Mouse (Mus musculus) lung, postnatal 25 days (tissue): ENCODE data around the gene Gys1.
"Not testable (repeated sequence)": the region's sequence is repeated elsewhere in the genome, so short reads cannot be mapped to it uniquely, and the experiment has no call there.

Source experiments
- DNase-seq: peaks from one replicate; pipeline ENCODE4 v3.0.0; 2022; ENCODE audit warnings: low spot score

Gys1 gene

DNA sequence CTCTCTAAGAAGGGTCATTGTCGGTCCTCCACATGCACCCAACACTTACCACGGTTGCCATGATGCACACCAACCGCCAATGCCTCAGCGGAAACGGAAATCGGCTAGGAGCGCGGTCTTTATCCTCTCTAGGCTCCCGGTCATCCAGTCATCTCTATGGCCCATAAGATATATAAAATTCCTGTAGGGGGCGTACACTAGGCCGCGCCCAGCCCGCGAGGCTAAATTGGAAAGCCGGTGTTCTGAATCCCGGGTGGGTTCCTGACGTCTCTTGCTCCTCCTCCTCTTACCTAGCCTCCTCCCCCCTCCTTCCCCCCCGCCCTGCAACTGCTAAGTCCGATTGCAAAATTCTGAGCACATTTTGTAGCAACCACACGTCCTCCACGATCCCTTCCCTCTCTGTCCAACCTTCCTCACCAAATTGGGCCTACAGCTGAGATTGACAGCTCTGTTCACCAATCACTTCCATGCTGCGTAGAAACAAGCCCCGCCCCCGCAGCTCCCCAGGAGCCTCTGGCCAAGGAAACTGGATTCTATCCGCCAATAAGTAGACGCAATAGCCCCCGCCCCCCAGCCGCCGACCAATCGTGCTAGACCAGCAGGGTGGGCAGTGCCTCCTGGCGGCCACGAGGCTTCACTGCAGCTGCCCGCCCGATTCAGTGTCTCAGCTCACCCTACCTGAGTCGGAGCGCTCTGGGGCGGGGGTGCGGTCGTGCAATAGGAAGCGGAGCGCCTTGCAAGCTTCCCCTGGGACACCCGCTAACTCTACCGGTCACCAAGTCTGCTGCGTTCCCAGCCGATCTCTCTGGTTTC, at the start of gene Gys1:
Gys1 (plus strand) TSS at position 642 of the 813 bp plus-strand sequence.
- DNase-seq, result peak; percentile 100

DNA sequence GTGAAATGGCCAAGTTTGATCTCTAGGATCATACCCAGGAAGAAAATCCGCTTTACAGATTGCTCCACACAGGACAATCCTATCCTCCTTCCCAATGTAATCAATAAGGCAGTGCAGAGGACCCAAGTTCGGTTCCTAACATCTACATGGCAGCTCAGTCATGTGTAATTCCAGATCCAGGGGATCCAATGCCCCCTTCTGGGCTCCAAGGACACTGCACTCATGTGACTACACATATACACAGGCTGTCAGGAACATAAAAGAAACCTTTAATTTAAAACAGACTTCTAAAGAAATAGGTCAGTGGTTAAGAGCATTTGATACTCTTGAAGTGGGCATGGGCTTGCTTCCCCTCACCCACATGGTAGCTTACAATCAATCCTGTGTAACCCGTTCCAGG, 48.6 kb upstream of the Gys1 start:
- DNase-seq, result no peak

- DNase-seq, result no peak
Observed at GRCm38 (mm10) chr7:45395129-45395541, 39.5 kb upstream of the Gys1 start.

- peak; percentile 100 for DNase-seq
Observed at GRCm38 (mm10) chr7:45395578-45396336, 38.9 kb upstream of the Gys1 start, which contains the start of gene Snrnp70. Gene Snrnp70 (minus strand): TSS chr7:45395742.

DNA sequence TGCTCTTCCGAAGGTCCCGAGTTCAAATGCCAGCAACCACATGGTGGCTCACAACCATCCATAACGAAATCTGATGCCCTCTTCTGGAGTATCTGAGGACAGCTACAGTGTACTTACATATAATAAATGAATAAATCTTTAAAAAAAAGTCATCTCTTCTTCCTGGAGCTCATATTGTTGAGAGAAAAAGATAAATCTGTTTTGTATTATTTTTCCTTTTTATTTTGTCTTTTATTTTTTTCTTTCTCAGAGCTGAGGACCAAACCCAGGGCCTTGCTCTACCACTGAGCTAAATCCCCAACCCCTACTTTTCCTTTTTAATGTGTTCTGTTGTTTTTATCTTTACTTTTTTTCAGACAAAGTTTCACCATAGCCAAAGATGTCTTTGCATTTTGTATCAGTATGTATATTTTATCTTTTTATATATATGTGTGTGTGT, 38.3 kb upstream of the Gys1 start:
- not testable (repeated sequence) for DNase-seq

DNA sequence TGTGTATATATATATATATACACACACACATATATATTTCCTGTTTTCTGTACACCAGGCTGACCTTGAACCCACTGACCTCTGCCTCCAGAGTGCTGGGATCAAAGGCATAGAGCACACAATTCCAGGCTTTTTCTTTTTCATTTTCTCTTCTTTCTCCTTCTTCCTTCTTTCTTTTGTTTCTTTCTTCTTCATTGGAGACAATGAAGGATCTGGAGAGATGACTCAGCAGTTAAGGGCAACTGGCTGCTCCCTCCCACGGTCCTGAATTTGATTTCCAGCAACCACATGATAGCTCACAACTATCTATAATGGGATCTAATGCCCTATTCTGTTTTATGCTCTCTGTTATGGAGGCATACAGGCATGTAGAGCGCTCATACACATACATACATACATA, 37.9 kb upstream of the Gys1 start:
- no peak for DNase-seq

DNA sequence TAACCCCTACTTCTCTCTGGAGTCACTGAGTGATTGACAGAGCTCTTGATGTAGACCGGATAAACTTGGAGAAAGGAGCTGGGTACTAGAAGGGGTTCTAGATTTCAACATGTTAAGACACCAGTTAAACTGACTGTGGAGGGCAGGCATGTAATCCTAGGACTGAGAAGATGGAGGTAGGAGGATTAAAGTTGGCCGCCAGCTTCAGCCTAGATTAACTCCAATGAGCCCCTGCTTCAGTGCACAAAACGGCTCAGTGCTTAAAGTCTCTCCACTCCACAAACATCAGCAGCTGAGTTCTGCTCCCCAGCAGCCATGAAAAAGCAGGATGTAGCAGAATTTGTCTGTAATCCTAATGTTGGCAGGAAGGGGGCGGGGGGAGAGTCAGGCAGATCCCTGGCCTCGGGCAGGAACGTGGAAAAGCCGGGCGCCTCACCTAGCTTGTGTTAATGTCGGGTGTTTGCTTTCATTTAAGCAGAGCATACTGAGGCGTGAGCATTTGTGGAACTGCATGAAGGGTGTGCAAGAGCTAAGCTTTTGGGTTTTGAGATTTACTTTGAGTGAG, 33.0 kb upstream of the Gys1 start:
- DNase-seq, result no peak

GRCm38 (mm10) chr7:45403532-45404261, 30.9 kb upstream of the Gys1 start:
- peak; percentile 63 for DNase-seq

DNA sequence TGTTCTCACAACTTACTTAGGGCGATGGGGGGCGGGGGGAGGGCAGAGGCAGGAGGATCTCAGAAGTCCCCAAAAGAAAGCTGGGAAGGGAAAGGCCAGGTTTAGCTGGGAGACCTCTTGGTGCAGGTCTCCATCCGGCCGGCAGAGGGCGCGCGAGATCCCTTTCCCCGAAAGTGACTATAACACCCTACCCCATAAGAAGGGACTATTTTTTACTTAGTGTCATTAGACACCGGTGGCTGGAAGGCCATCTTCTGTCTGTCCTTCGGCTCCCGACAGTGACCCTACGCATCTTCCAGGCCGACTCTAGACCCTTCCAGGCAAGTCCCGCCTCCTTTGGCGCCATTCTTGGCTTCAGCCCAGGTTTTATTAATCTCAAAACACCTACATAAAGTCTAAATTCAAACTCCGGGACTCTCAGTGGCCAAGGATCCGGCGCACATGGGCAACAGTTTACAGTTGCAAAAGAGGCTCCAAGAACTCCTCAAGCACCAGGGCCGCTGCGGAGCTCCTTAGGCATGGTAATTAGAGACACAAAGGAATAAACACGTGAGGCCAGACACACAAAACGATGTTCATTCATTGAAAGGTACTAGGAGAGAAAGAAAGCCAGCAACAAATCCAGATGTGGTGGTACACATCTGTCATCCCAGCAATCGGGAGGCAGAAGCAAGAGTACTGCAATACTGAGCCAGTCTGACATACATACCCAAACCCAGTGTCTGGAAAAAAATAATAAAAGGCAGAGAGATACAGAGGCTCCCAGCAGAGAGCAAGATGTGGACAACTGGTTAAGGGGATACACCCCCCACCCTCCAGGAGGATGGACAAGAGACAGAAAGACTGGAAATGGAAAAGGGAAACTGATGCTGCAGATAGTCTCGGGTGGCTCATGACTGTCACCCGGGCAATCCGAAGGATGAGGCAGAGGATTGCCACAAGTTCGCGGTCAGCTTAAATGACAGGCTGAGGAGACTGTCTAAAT, 29.3 kb upstream of the Gys1 start, which contains the start of gene Kcna7:
Kcna7 (plus strand) TSS at position 563 of the 985 bp plus-strand sequence.
- DNase-seq, result peak; percentile 80

DNA sequence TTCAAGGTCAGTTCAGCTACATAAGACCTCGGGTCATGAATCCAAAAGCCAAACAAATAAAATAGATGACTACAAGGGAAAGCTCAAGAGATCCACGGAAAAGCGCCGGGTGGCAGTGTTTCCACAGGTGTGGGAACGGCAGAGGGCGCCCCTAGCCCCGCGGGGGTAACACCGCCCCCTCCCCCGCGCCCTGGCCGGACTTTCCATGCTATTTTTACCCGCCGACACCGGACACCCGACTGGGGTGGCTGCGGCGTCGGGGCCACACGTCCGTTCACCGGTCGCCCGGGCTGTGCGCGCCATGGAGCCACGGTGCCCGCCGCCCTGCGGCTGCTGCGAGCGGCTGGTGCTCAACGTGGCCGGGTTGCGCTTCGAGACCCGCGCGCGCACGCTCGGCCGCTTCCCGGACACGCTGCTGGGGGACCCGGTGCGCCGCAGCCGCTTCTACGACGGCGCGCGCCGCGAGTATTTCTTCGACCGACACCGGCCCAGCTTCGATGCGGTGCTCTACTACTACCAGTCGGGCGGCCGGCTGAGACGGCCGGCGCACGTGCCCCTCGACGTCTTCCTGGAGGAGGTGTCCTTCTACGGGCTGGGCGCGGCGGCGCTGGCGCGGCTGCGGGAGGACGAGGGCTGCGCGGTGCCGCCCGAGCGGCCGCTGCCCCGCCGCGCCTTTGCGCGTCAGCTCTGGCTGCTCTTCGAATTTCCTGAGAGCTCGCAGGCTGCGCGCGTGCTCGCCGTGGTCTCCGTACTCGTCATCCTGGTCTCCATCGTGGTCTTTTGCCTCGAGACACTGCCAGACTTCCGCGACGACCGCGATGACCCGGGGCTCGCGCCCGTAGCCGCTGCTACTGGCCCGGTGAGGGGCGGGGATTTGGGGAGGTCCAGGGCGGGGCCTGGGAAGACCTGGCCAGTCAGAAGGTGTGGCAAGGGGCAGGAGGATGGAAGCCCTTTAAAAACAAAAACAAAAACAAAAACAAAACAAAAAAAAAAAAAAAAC, 28.2 kb upstream of the Gys1 start:
- DNase-seq, result no peak

DNA sequence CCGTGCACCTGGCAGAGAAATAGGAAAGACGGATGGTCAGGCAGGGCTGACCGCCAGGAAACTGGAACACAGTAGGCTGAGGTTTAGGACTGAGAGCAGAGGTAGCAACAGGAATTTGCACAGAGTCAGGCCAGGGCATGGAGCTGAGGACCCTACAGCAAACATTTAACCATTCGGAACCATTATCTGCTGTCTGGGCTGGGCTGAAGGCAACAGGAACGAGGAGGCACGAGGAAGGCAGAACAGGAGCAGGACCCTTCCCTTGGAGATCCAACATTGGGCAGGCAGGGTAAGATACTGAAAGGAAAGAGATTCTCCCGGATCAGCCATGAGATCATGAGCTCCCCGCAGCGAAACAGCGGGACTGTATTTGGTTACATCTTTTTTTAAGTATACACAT, 26.8 kb upstream of the Gys1 start:
- no peak for DNase-seq

- no peak for DNase-seq
Observed at GRCm38 (mm10) chr7:45408351-45408750, 26.3 kb upstream of the Gys1 start.

- no peak for DNase-seq
Observed at GRCm38 (mm10) chr7:45408949-45409348, 25.7 kb upstream of the Gys1 start.

- DNase-seq, result no peak
Observed at GRCm38 (mm10) chr7:45409497-45410163, 25.0 kb upstream of the Gys1 start.

- DNase-seq, result no peak
Observed at GRCm38 (mm10) chr7:45412421-45412820, 22.2 kb upstream of the Gys1 start.

GRCm38 (mm10) chr7:45413113-45413863, 21.4 kb upstream of the Gys1 start, which contains the start of gene Ntf5:
Gene Ntf5 (plus strand): TSS chr7:45413695.
- peak; percentile 34 for DNase-seq

GRCm38 (mm10) chr7:45413864-45414739, 20.5 kb upstream of the Gys1 start:
- DNase-seq, result peak; percentile 46
